Mouse (Mus musculus) ES-E14 (cell line): ENCODE results near the gene Mrm3.

ENCODE experiments used
- CHD2 ChIP-seq: IDR thresholded peaks from 2 replicates; pipeline ENCODE4 v1.6.1; 2014; ENCODE audit warnings: mild to moderate bottlenecking, low read depth, low read length, inconsistent platforms
- MAFK ChIP-seq: IDR thresholded peaks from 2 replicates; pipeline ENCODE4 v1.6.1; 2014; ENCODE audit warnings: mild to moderate bottlenecking, low read depth, low read length, inconsistent platforms; ENCODE audit not compliant: insufficient read depth
- ZC3H11A ChIP-seq: IDR thresholded peaks from 2 replicates; pipeline ENCODE4 v1.6.1; 2012; ENCODE audit warnings: low read depth, mild to moderate bottlenecking, inconsistent platforms, low read length, borderline replicate concordance

DNA sequence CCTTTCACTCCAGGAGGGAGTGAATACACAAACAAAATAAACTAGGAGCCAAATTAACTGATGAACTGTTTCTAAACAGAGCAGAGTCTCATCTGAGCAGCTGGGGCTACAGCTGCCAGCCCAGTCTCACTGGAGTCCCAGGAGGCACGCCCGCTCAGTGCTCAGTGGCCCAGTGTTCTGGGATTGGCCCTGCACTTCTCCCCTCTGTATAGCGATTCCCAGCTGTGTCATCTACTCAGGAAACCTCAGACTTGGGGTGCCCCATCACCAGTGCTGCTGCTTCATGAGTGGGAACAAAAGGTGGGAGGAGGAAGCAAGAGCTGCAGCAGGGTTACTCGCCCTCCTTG, 10.4 kb downstream of the Mrm3 start:
- TF ChIP-seq ZC3H11A: no peak
- TF ChIP-seq MAFK: no peak
- TF ChIP-seq CHD2: no peak
